Mouse (Mus musculus) intestine, embryonic 14.5 days (tissue): ENCODE data around the gene Hes3. TPM values are rescaled to one million over a fixed set of nuclear protein-coding genes. Genes with fewer than 3 reads are reported as not detected.

Experiments used
- ATAC-seq: fragments of 200-750 bp; cut with Nextera tagmentation; replicated peaks from 2 replicates; pipeline ENCODE4 v1.8.0; 2017; ENCODE audit warnings: low read depth, moderate number of reproducible peaks, moderate TSS enrichment, moderate library complexity; ENCODE audit not compliant: low FRiP score, low TSS enrichment
- DNase-seq: peaks from one replicate; pipeline ENCODE4 v3.0.0-alpha.2; 2018; ENCODE audit warnings: low spot score
- H3K27ac ChIP-seq: fragments of 300-500 bp; sonication (generic); 2 replicates; pipeline ENCODE4 v1.5.1; 2014; ENCODE audit warnings: low read depth, mild to moderate bottlenecking, control low read depth
- H3K27me3 ChIP-seq: fragments of 300-500 bp; sonication (generic); replicated peaks from 2 replicates; pipeline ENCODE4 v1.6.1; 2014; ENCODE audit warnings: low read length, control low read depth; ENCODE audit not compliant: control insufficient read depth, insufficient read depth
- H3K36me3 ChIP-seq: fragments of 300-500 bp; sonication (generic); 2 replicates; pipeline ENCODE4 v1.6.1; 2014; ENCODE audit warnings: low read length, control low read depth; ENCODE audit not compliant: control insufficient read depth, insufficient read depth
- H3K4me1 ChIP-seq: fragments of 300-500 bp; sonication (generic); replicated peaks from 2 replicates; pipeline ENCODE4 v1.6.1; 2014; ENCODE audit warnings: low read length, control low read depth, mixed read lengths; ENCODE audit not compliant: control insufficient read depth, insufficient read depth
- H3K4me2 ChIP-seq: fragments of 300-500 bp; sonication (generic); 2 replicates; pipeline ENCODE4 v1.6.1; 2014; ENCODE audit warnings: low read length
- H3K4me3 ChIP-seq: fragments of 300-500 bp; sonication (generic); 2 replicates; pipeline ENCODE4 v1.5.1; 2014; ENCODE audit warnings: low read depth, low read length, control low read depth, mixed read lengths
- H3K9ac ChIP-seq: fragments of 300-500 bp; sonication (generic); 2 replicates; pipeline ENCODE4 v1.6.1; 2014; ENCODE audit warnings: mild to moderate bottlenecking, low read length
- H3K9me3 ChIP-seq: fragments of 300-500 bp; sonication (generic); 2 replicates; pipeline ENCODE4 v1.6.1; 2016; ENCODE audit warnings: low read length, control low read depth; ENCODE audit not compliant: control insufficient read depth
- WGBS: fragments of 180-500 bp; shearing (Covaris S2); extraction: QIAGEN DNeasy Blood & Tissue Kit; methylation state at CpG from one replicate; pipeline ENCODE4 v1.1.7; 2014; 5-methylcytosine and 5-hydroxymethylcytosine counted together
- polyA plus RNA-seq: library from polyadenylated mRNA; unstranded; fragments of >200 nt; fragmentation: Nextera tagmentation; extraction: Ambion mirVana; gene quantifications from 2 replicates; pipeline ENCODE4 v1.2.1, GENCODE M21; 2014

The Hes3 gene
- polyA plus RNA-seq, 1 experiment from 2014 or later = not detected

DNA sequence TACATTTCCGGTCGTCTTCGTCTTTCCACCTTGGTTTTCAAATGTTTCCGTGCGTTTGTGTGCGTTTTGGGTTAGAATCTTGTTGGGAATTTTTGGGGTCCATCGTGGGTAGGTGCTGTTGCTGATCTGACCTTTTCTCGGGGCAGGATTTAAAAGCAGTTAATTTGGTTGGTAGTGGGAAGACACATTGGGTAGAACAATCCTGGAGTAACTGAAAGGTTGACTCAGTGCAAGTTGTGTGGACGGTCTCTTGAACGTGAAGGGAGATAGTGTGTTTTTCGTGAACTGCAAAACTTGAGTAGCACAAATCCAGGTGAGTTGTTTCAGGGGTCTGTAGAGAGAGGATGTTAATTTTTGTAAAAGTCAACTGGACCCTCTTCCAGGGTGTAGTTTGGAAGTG is 35.1 kb upstream of the Hes3 start:
- H3K4me1 ChIP-seq = peaks cover 15% of the 10 kb centered on the region
- H3K4me3 ChIP-seq = peak overlapping the region; percentile 91
- DNase-seq = no peak
- H3K27ac ChIP-seq = no peak overlapping the region
- H3K4me2 ChIP-seq = peak overlapping the region; percentile 91
- H3K9me3 ChIP-seq = no peaks in the 10 kb centered on the region
- H3K36me3 ChIP-seq = peaks cover 38% of the 10 kb centered on the region
- peak overlapping the region; percentile 94 for H3K9ac ChIP-seq
- H3K27me3 ChIP-seq = no peaks in the 10 kb centered on the region
- ATAC-seq = no peak
- under 1% methylated on average over 11 of the region's 11 CpGs for WGBS

- Histone ChIP-seq H3K9me3 (no peaks in the 10 kb centered on the region), H3K27me3 (no peaks in the 10 kb centered on the region), H3K27ac (peak within 1 kb of the TSS; percentile 40; the same call in 1 of the 2 replicates), H3K4me1 (peaks cover 15% of the 10 kb centered on the region), H3K4me3 (peak within 1 kb of the TSS; percentile 91), H3K9ac (peak within 1 kb of the TSS; percentile 94), H3K36me3 (peaks cover 30% of the 10 kb centered on the region), H3K4me2 (peak within 1 kb of the TSS; percentile 91)
- ATAC-seq (peak; percentile 97), DNase-seq (peak; percentile 93)
- WGBS = under 1% methylated on average over 70 of the region's 70 CpGs
These were observed 34.3 kb upstream of the Hes3 start, which contains the start of gene Rpl22 for GRCm38 (mm10) chr4:152325574-152326411. Rpl22 (plus strand) TSS chr4:152325742.

GRCm38 (mm10) chr4:152324641-152325562 is 33.4 kb upstream of the Hes3 start:
- DNase-seq (no peak), ATAC-seq (peak; percentile 33; the same call in 1 of the 2 replicates)
- Histone ChIP-seq H3K9me3 (no peaks in the 10 kb centered on the region), H3K36me3 (peaks cover 22% of the 10 kb centered on the region), H3K27me3 (no peaks in the 10 kb centered on the region), H3K4me3 (peak overlapping the region; percentile 91), H3K9ac (peak overlapping the region; percentile 37; the same call in 1 of the 2 replicates), H3K4me1 (peaks cover 15% of the 10 kb centered on the region), H3K4me2 (peak overlapping the region; percentile 37), H3K27ac (no peak overlapping the region)
- 54% methylated on average over 16 of the region's 16 CpGs for WGBS

DNA sequence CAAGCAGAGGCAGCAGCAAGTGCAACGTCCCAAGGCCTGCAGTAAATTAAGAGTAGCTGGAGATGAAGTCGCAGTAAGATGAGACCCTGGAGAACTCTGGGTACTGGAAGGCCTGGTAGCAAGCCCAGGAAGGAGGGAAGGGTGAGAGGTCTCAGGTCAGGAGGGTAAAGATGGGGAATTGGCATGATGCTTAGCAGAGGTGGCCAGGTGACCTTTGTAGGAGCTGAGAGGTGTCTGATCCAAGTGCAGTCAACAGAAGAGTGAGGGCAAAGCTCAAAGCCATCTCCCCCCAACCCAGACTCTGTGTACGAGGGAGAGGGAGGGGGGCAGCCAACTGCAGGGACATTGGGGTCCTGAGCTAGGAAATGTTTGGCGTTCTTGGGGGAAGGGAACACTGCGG is 30.0 kb upstream of the Hes3 start:
- H3K27ac ChIP-seq = no peak overlapping the region
- peaks cover under 1% of the 10 kb centered on the region; the same call in 1 of the 2 replicates for H3K4me1 ChIP-seq
- no peaks in the 10 kb centered on the region for H3K36me3 ChIP-seq
- H3K9me3 ChIP-seq = no peaks in the 10 kb centered on the region
- ATAC-seq = no peak
- 45% methylated on average over 5 of the region's 5 CpGs for WGBS
- peaks cover 14% of the 10 kb centered on the region for H3K27me3 ChIP-seq
- no peak overlapping the region for H3K9ac ChIP-seq
- no peak overlapping the region for H3K4me3 ChIP-seq
- no peak overlapping the region for H3K4me2 ChIP-seq
- DNase-seq = no peak

DNA sequence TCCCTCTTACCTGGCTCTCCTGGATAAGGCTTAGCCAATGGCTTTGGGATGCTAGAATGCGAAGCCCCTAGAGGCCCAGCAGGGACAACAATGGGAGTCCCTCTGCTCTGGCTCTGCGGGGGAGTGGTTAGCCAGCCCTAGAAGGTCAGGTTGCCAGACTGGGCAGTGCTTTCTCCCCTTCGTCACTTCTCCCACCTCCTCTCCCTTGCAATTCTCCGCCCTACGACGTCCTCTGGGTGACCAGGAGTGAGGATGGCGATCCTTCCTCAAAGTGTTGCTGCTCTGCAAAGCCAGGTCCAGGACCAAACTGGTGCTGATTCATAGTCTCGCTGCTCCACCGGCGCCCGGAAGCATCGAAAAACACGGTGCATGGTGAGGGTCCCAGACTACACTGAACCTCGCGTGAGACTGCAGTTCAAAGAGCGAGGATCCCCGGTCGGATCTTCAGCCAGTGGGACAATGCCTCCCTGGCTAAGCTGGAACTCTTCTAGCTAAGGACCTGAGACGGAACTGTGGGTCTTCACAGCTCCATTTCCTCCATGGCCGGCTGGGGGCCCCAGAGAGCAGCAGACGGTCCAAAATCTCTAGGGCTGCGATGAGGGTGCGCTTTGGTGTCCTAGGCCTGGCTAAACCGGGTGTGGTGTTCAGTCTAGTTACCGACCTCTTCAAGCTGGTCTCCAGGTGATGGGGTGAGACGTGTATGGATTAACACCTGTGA is 27.2 kb upstream of the Hes3 start, which contains the start of gene Rnf207:
Gene Rnf207, minus strand, starts transcription at position 477 of the 718 bp plus-strand sequence.
- Histone ChIP-seq H3K27ac (no peak within 1 kb of the TSS), H3K36me3 (no peaks in the 10 kb centered on the region), H3K27me3 (peaks cover 42% of the 10 kb centered on the region), H3K4me2 (peak within 1 kb of the TSS; percentile 31), H3K4me3 (no peak within 1 kb of the TSS), H3K4me1 (peaks cover 5% of the 10 kb centered on the region), H3K9me3 (no peaks in the 10 kb centered on the region), H3K9ac (no peak within 1 kb of the TSS)
- peak; percentile 65 for DNase-seq
- WGBS = 6% methylated on average over 26 of the region's 26 CpGs
- ATAC-seq = no peak

DNA sequence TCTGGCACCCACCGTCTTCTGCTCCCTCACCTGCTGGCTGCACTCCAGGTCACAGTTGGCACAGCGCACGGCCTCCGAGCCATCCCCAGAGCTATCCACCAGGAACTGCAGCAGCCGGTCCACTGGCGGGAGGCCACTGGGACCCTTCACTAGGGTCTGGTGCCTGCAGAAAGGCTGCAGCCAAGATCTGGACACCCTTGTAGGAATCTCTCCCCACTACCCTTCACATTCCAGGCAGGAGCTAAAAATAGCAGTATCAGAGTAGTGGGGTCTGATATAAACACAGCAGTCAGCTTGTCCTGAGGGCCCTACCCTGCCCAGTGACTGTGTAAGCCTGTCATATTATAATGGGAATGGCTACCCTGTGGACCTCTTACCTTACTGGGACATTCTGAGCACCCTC is 26.2 kb upstream of the Hes3 start:
- WGBS = 69% methylated on average over 6 of the region's 6 CpGs
- H3K9ac ChIP-seq = no peak overlapping the region
- ATAC-seq = no peak

DNA sequence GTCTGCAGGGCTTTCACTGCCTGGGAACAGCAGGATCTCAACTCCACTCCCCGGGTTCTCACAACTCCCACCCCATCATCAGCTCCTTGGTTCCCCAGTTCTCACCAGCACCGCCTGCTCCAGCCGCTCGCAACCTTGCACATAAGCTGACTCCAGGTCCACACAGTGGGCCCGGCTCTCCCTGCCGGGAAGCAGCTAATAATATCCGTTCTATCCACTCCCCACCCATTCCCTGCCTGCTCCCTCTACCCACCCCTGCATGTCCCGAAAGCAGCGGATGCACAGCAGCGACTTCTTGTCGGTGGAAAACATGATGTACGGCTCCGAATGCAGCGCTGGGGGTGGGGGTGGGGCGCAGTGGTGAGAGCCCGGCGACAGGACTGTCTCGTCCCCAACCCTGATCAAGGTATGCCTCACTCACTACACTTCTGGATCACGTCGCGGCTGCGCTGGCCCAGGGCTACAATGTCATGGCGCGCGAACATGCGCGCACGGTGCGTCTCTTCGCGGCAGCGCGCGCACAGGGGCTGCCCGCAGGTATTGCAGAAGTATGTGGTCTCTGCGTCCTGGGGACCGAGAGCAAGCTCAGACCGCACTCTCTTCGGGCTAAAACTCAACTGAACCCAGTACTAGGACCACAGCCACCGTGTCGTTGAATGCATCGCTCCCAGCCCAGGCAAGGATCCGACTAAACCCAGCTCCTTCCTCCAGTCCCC is 24.2 kb upstream of the Hes3 start:
- no peak for ATAC-seq
- H3K9ac ChIP-seq = no peak overlapping the region

More for the DNA sequence above, 26.2 kb upstream of the Hes3 start:
- H3K4me2 ChIP-seq = peak overlapping the region; percentile 8; the same call in 1 of the 2 replicates
- peaks cover 52% of the 10 kb centered on the region for H3K27me3 ChIP-seq
- H3K36me3 ChIP-seq = no peaks in the 10 kb centered on the region
- no peak overlapping the region for H3K27ac ChIP-seq
- DNase-seq = no peak
- H3K4me3 ChIP-seq = no peak overlapping the region
- no peaks in the 10 kb centered on the region for H3K9me3 ChIP-seq
- peaks cover 15% of the 10 kb centered on the region for H3K4me1 ChIP-seq

More for the DNA sequence above, 24.2 kb upstream of the Hes3 start:
- Histone ChIP-seq H3K4me2 (peak overlapping the region; percentile 46), H3K27me3 (peaks cover 70% of the 10 kb centered on the region), H3K4me1 (peaks cover 17% of the 10 kb centered on the region), H3K4me3 (peak overlapping the region; percentile 25), H3K27ac (no peak overlapping the region), H3K36me3 (no peaks in the 10 kb centered on the region), H3K9me3 (no peaks in the 10 kb centered on the region)
- WGBS = 2% methylated on average over 43 of the region's 43 CpGs
- DNase-seq = no peak
